Mouse (Mus musculus): ENCODE data around the gene Slc26a10. TPM values are rescaled to one million over a fixed set of nuclear protein-coding genes. Genes with fewer than 3 reads are reported as not detected.

Gene Slc26a10
- polyA plus RNA-seq, 1 experiment from 2014 or later = 0.51 TPM

- no peak overlapping the region for H3K27ac ChIP-seq (ENCODE audit: low read depth, low read length)
- no peaks in the 10 kb centered on the region for H3K9me3 ChIP-seq (ENCODE audit: control insufficient read depth, low read length)
- H3K9ac ChIP-seq (ENCODE audit: low read length) = no peak overlapping the region
- H3K36me3 ChIP-seq (ENCODE audit: control insufficient read depth, insufficient read depth, low read length) = peaks cover 9% of the 10 kb centered on the region
- H3K27me3 ChIP-seq (ENCODE audit: control insufficient read depth, insufficient read depth, low read length) = no peaks in the 10 kb centered on the region
- H3K4me2 ChIP-seq = no peak overlapping the region
- H3K4me3 ChIP-seq (ENCODE audit: low read depth, low read length) = no peak overlapping the region
- no peaks in the 10 kb centered on the region for H3K4me1 ChIP-seq (ENCODE audit: control insufficient read depth, insufficient read depth, low read length)
- DNase-seq (ENCODE audit: low spot score, missing footprints) (no peak), ATAC-seq (ENCODE audit: low FRiP score) (no peak)
- 90% methylated on average over 3 of the region's 3 CpGs for WGBS
Observed at GRCm38 (mm10) chr10:127203106-127203505, 22.7 kb upstream of the Slc26a10 start.

DNA sequence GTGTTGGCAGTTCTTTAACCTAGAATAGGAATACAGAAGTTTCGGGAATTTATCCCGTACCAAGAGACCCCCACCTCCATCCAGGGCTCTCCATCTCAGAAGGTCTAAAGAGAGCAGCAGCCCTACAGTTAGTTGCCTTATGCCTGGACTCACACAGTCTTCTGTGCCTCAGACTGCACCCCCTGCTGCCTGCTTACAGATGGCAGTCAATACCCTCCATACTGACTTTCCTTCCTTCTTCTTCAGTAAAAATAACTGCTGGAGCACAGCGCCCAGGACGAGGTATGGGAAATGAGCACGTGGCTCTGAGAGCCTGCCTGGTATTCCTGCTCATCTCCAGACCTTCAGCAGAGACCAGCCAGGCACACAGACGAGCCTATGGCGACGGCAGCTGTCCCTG is 19.8 kb upstream of the Slc26a10 start:
- no peak for ATAC-seq (ENCODE audit: low FRiP score)
- H3K36me3 ChIP-seq (ENCODE audit: control insufficient read depth, insufficient read depth, low read length) = peaks cover 9% of the 10 kb centered on the region
- no peaks in the 10 kb centered on the region for H3K27me3 ChIP-seq (ENCODE audit: control insufficient read depth, insufficient read depth, low read length)

GRCm38 (mm10) chr10:127199474-127199873 is 19.0 kb upstream of the Slc26a10 start:
- Histone ChIP-seq H3K9me3 (ENCODE audit: control insufficient read depth, low read length) (no peaks in the 10 kb centered on the region), H3K4me1 (ENCODE audit: control insufficient read depth, insufficient read depth, low read length) (peaks cover 14% of the 10 kb centered on the region), H3K9ac (ENCODE audit: low read length) (no peak overlapping the region), H3K36me3 (ENCODE audit: control insufficient read depth, insufficient read depth, low read length) (peaks cover 9% of the 10 kb centered on the region), H3K27me3 (ENCODE audit: control insufficient read depth, insufficient read depth, low read length) (no peaks in the 10 kb centered on the region), H3K27ac (ENCODE audit: low read depth, low read length) (no peak overlapping the region), H3K4me3 (ENCODE audit: low read depth, low read length) (no peak overlapping the region), H3K4me2 (no peak overlapping the region)
- no peak for DNase-seq (ENCODE audit: low spot score, missing footprints)
- no peak for ATAC-seq (ENCODE audit: low FRiP score)
- WGBS = 84% methylated on average over 11 of the region's 11 CpGs

More for the DNA sequence above, 19.8 kb upstream of the Slc26a10 start:
- H3K4me1 ChIP-seq (ENCODE audit: control insufficient read depth, insufficient read depth, low read length) = peaks cover 8% of the 10 kb centered on the region
- no peak overlapping the region for H3K9ac ChIP-seq (ENCODE audit: low read length)
- H3K4me2 ChIP-seq = no peak overlapping the region
- H3K4me3 ChIP-seq (ENCODE audit: low read depth, low read length) = no peak overlapping the region
- no peaks in the 10 kb centered on the region for H3K9me3 ChIP-seq (ENCODE audit: control insufficient read depth, low read length)
- DNase-seq (ENCODE audit: low spot score, missing footprints) = no peak
- H3K27ac ChIP-seq (ENCODE audit: low read depth, low read length) = no peak overlapping the region
- WGBS = 87% methylated on average over 8 of the region's 8 CpGs

DNA sequence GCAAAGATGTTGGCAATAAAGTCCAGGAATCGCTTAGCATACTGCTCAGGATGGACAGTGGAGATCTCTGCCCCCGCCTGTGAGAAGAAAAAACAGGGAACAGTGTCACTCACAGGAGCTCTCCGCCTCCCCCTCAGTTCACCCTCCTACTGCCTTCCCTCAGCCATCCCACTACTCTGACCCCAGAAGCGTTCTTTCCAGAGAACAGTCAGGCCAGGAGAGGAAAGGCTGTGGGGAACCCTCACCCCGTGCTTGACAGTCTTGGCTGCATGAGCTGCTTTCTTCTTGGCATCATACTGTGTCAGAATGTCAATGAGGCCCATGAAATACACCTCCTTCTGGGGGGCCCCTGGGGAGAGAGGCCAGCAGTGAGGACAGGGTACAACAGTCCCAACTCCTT is 18.6 kb upstream of the Slc26a10 start:
- no peak for ATAC-seq (ENCODE audit: low FRiP score)
- Histone ChIP-seq H3K36me3 (ENCODE audit: control insufficient read depth, insufficient read depth, low read length) (peaks cover 9% of the 10 kb centered on the region), H3K4me1 (ENCODE audit: control insufficient read depth, insufficient read depth, low read length) (peaks cover 17% of the 10 kb centered on the region), H3K4me2 (no peak overlapping the region), H3K9me3 (ENCODE audit: control insufficient read depth, low read length) (no peaks in the 10 kb centered on the region), H3K4me3 (ENCODE audit: low read depth, low read length) (no peak overlapping the region), H3K27me3 (ENCODE audit: control insufficient read depth, insufficient read depth, low read length) (no peaks in the 10 kb centered on the region), H3K27ac (ENCODE audit: low read depth, low read length) (no peak overlapping the region), H3K9ac (ENCODE audit: low read length) (no peak overlapping the region)
- WGBS = 74% methylated on average over 5 of the region's 5 CpGs
- DNase-seq (ENCODE audit: low spot score, missing footprints) = no peak

GRCm38 (mm10) chr10:127198492-127198891 is 18.0 kb upstream of the Slc26a10 start:
- H3K27ac ChIP-seq (ENCODE audit: low read depth, low read length) = no peak overlapping the region
- peaks cover 17% of the 10 kb centered on the region for H3K4me1 ChIP-seq (ENCODE audit: control insufficient read depth, insufficient read depth, low read length)
- no peak overlapping the region for H3K9ac ChIP-seq (ENCODE audit: low read length)
- H3K27me3 ChIP-seq (ENCODE audit: control insufficient read depth, insufficient read depth, low read length) = no peaks in the 10 kb centered on the region
- H3K4me2 ChIP-seq = no peak overlapping the region
- H3K9me3 ChIP-seq (ENCODE audit: control insufficient read depth, low read length) = no peaks in the 10 kb centered on the region
- DNase-seq (ENCODE audit: low spot score, missing footprints) = no peak
- H3K36me3 ChIP-seq (ENCODE audit: control insufficient read depth, insufficient read depth, low read length) = peaks cover 6% of the 10 kb centered on the region; the same call in 1 of the 2 replicates
- ATAC-seq (ENCODE audit: low FRiP score) = no peak
- WGBS = 75% methylated on average over 2 of the region's 2 CpGs
- no peak overlapping the region for H3K4me3 ChIP-seq (ENCODE audit: low read depth, low read length)

DNA sequence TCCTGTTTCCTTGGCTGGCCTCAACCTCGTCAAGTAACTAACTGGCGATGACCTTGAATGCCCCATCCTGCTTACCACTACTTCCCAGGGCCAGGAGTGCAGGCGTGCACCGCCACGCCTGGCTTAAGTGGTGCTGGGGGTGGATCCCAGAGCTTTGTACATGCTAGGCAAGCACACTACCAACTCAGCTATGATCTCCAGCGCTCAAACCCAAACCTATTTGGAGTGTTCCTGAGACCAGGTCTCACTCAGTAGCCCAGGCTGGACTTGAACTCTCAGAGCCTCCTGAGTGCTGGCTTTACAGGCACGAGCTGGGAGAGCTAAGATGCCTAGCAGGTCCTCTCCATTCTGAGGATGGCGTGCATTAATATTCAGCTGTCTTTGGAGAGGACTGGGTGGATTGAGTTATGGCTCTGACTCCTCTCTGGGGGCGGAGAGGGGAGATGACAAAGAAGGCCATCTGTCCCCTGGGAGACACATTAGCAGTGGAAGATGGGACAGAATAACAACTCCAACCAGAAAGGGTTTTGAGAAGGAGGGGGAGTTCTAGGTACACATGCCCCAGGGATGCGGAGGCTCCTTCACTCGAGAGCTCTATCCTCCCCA is 17.2 kb upstream of the Slc26a10 start:
- Histone ChIP-seq H3K9ac (ENCODE audit: low read length) (no peak overlapping the region), H3K9me3 (ENCODE audit: control insufficient read depth, low read length) (no peaks in the 10 kb centered on the region), H3K4me3 (ENCODE audit: low read depth, low read length) (no peak overlapping the region), H3K4me2 (no peak overlapping the region), H3K27ac (ENCODE audit: low read depth, low read length) (no peak overlapping the region), H3K4me1 (ENCODE audit: control insufficient read depth, insufficient read depth, low read length) (peaks cover 17% of the 10 kb centered on the region), H3K27me3 (ENCODE audit: control insufficient read depth, insufficient read depth, low read length) (no peaks in the 10 kb centered on the region), H3K36me3 (ENCODE audit: control insufficient read depth, insufficient read depth, low read length) (peaks cover 6% of the 10 kb centered on the region; the same call in 1 of the 2 replicates)
- DNase-seq (ENCODE audit: low spot score, missing footprints) (no peak), ATAC-seq (ENCODE audit: low FRiP score) (no peak)
- WGBS = 88% methylated on average over 11 of the region's 11 CpGs

GRCm38 (mm10) chr10:127197104-127197503 is 16.7 kb upstream of the Slc26a10 start:
- 88% methylated on average over 8 of the region's 8 CpGs for WGBS
- Histone ChIP-seq H3K4me1 (ENCODE audit: control insufficient read depth, insufficient read depth, low read length) (peaks cover 17% of the 10 kb centered on the region), H3K9ac (ENCODE audit: low read length) (no peak overlapping the region), H3K4me3 (ENCODE audit: low read depth, low read length) (no peak overlapping the region), H3K9me3 (ENCODE audit: control insufficient read depth, low read length) (no peaks in the 10 kb centered on the region), H3K4me2 (no peak overlapping the region), H3K27ac (ENCODE audit: low read depth, low read length) (no peak overlapping the region), H3K27me3 (ENCODE audit: control insufficient read depth, insufficient read depth, low read length) (no peaks in the 10 kb centered on the region), H3K36me3 (ENCODE audit: control insufficient read depth, insufficient read depth, low read length) (peaks cover 6% of the 10 kb centered on the region; the same call in 1 of the 2 replicates)
- DNase-seq (ENCODE audit: low spot score, missing footprints) (no peak), ATAC-seq (ENCODE audit: low FRiP score) (no peak)

GRCm38 (mm10) chr10:127196392-127196791 is 15.9 kb upstream of the Slc26a10 start:
- Histone ChIP-seq H3K4me1 (ENCODE audit: control insufficient read depth, insufficient read depth, low read length) (peaks cover 17% of the 10 kb centered on the region), H3K27me3 (ENCODE audit: control insufficient read depth, insufficient read depth, low read length) (no peaks in the 10 kb centered on the region), H3K9ac (ENCODE audit: low read length) (peak overlapping the region; percentile 97; the same call in 1 of the 2 replicates), H3K4me2 (peak overlapping the region; percentile 78), H3K9me3 (ENCODE audit: control insufficient read depth, low read length) (no peaks in the 10 kb centered on the region), H3K27ac (ENCODE audit: low read depth, low read length) (no peak overlapping the region; the same call in 1 of the 2 replicates), H3K36me3 (ENCODE audit: control insufficient read depth, insufficient read depth, low read length) (peaks cover 6% of the 10 kb centered on the region; the same call in 1 of the 2 replicates), H3K4me3 (ENCODE audit: low read depth, low read length) (peak overlapping the region; percentile 96)
- ATAC-seq (ENCODE audit: low FRiP score) (peak; percentile 42), DNase-seq (ENCODE audit: low spot score, missing footprints) (no peak)
- 3% methylated on average over 5 of the region's 5 CpGs for WGBS

DNA sequence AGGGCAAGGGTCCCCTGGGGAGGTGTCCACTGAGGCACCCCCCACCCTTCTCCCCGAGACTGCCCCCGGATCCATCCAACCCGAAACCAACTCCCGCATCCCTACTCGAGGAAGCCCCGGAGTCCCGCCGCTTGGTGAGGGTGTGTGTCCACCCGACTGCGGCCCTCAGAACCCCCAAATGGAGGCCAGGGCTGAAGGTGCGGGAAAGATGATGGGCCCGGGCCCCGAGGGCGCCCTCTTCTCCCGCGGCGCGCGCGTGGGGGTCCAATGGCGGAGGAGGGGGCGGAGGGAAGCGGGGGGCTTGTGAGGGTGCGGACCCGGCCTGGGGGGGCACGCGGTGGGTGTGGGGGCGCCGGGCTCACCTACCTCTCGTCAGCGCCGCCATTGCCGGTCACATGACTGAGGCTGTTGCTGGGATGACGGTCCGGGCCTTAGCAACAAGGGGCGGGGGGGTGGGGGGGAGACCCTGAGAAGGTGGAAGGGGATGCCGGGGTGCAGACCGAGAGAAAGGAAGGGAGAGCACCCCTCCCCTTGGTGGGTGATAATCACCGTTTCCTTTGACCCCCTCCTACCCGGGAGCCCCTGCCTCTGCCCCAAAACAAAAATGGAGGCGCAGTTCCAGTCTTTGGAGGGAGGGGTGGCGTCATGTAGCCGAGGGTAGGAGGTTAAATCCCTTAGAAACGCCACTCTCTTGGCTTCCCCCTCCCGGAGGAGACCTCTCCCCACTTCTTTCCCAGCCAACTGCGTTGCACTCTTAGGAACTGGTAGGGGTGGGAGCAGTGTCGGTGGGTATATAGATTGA is 15.1 kb upstream of the Slc26a10 start, which contains the start of gene Dtx3:
Gene Dtx3, minus strand, starts transcription at position 401 of the 802 bp plus-strand sequence.
- ATAC-seq (ENCODE audit: low FRiP score) (peak; percentile 78), DNase-seq (ENCODE audit: low spot score, missing footprints) (peak; percentile 94)
- peak within 1 kb of the TSS; percentile 78 for H3K4me2 ChIP-seq
- H3K27ac ChIP-seq (ENCODE audit: low read depth, low read length) = peak within 1 kb of the TSS; percentile 86
- H3K4me3 ChIP-seq (ENCODE audit: low read depth, low read length) = peak within 1 kb of the TSS; percentile 96
- under 1% methylated on average over 31 of the region's 47 CpGs for WGBS
- H3K9me3 ChIP-seq (ENCODE audit: control insufficient read depth, low read length) = no peaks in the 10 kb centered on the region
- H3K36me3 ChIP-seq (ENCODE audit: control insufficient read depth, insufficient read depth, low read length) = peaks cover 8% of the 10 kb centered on the region
- no peaks in the 10 kb centered on the region for H3K27me3 ChIP-seq (ENCODE audit: control insufficient read depth, insufficient read depth, low read length)
- peaks cover 20% of the 10 kb centered on the region for H3K4me1 ChIP-seq (ENCODE audit: control insufficient read depth, insufficient read depth, low read length)
- H3K9ac ChIP-seq (ENCODE audit: low read length) = peak within 1 kb of the TSS; percentile 97

Data from midbrain, embryonic 11.5 days (tissue).